Mouse (Mus musculus) c-Kit-positive CD71-positive TER-119-negative erythroid progenitor cells, embryonic 14.5 days (primary cell): ENCODE results near the gene Ap2a2.

ENCODE experiments used
- DNase-seq: peaks from one replicate; pipeline ENCODE4 v3.0.0-alpha.2; 2013; ENCODE audit warnings: low read depth

Gene Ap2a2

GRCm38 (mm10) chr7:141561682-141562391 is at the start of gene Ap2a2:
TSS of gene Ap2a2 (plus strand) at chr7:141562173.
- peak; percentile 89 for DNase-seq

- DNase-seq: no peak
Observed at GRCm38 (mm10) chr7:141517638-141518037, 44.3 kb upstream of the Ap2a2 start.

DNA sequence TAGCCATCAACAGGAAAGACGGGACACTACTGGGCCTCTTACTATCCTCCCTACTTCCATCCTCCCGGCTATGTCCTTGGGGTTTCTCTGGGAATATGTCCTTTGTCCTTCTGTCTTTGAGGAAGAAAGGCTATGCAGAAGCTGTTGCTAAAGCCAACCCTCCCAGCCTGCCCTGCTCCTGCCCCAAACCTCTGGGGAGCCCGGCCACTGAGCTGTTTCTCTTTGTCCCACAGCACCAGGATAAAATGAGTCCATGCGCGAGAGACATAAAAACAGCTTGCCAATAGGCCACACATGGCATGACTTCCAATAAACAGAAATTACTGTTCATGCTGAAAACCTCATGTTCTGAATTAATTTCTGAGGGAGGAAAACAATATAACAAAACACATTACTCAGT is 43.7 kb upstream of the Ap2a2 start:
- DNase-seq: no peak

DNA sequence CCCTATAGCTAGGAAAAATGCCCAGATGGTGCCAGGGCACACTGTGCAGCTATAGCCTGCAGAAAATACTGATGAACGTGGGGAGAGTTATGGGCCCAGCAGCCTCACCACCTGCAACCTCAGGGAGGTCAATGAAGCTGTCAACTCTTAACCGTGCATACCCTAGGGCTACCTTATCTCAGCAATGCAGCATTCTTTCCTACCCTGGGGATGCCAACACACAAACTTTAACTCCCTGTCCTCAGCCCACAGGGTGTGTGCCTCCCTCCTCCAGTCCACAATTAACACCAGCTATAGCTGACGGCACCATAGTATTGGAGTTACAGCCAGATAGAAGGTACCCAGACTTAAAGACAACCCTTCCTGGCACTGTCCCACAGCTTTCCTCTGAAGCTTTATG is 43.0 kb upstream of the Ap2a2 start:
- no peak for DNase-seq

DNA sequence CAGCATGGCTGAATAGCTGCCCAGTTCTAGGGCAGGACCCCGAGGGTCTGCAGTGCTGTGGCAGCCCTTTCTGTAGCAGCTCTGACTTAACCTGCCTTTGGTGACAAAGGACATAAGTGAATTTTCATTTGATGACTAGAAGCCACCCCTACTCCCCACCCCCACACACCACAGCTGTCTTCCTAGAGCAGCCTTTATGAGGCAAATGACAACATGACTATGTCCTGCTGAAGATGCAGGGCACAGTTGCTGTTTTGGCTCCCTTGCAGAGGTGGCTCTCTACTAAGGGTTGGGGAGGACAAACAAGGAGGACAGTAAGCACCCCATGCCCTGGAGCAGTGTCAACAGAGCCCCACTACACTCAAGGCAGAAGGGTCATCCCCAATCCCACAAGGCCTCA is 42.2 kb upstream of the Ap2a2 start:
- no peak for DNase-seq

DNA sequence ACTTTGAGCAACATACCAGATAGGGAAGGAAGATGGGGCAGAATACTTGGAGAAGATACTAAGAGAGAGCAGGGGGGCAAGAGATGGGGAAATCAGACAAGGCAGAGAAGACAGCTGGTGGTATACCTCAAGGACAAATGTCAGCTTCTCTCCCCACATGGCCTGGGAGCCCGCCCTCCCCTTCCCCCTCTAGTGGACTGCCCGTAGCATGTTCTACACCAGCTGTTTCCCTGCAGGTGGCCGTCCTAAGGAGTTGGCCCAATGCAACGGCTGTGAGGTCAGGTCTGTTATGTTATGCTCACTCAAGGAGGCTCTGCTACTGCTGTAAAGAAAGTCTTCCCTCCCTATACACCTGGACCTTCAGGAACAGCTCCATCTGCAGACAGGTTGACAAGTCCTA is 39.0 kb upstream of the Ap2a2 start:
- DNase-seq: no peak

GRCm38 (mm10) chr7:141524271-141524670 is 37.7 kb upstream of the Ap2a2 start:
- DNase-seq: no peak

DNA sequence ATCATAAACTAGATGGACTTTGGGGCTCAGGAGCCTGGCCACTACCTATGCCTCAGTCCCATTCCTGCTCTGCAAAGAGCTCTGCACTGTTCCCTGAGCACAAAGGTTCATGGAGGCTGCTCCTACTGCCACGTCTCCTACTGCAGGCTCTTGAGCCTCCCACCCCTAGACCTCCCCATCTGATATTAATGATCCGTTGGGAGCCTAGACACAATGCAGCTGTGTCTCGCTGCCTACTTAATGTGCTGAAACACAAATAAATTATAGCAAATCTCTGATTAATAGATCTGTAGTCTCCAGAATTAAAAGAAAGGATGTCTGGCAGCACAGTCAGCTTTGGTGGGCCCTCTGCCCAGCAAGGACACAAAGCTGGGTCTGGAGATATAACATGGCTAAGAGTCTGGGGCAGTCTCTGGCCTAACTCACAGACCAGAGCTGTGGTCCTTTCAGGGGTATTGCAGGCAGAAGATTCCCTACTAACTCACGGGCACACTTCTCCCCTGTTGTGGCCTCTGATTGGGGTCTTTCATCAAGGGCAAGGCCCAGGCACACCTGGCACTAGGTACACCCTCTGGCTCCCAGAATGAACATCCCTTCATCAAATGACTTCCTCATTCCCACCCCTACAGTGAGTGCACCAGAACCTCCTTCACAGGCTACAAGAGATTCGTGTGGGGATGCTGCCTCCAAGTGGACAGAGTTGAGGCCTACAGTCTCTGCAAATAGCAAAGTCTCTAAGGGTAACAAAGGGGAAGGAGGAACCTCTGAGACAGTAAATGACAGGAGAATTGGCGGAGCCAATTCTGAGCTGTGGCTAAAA is 37.0 kb upstream of the Ap2a2 start:
- DNase-seq: peak; percentile 78

DNA sequence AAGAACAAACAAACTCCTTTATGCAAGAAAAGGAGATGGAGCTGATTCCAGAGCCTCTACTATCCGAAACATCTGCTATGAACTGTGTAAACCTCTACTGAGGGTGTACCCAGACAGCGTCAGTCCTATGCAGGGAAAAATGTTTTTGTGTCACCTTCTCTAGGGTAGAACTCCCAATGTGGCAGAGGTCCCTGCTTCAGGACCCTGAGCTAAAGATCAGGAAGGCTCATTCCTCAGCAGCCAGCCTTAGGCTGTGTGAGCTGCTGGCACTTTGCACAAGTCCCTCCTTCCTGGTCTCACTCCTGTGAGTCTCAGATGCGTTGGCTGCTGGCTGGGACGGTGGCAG is 36.4 kb upstream of the Ap2a2 start:
- no peak for DNase-seq

DNA sequence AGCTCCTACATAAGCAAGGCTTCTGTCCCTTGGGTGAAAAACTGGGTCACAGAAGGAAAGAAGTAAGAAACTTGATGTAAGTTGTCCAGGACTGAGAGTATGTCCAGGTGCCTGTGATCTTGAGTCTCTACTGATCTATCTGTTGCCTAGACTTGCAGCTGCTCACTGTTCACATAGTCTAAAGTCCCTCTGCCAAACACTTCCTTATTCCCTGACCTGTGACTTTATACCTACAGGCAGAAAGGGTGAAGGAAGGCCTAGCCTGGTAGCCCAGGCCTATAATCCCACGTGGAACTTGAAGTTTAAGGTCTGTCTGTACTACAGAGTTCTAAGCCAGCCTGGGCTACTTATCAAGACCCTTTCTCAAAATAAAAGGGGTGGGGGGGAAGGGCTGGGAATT is 26.4 kb upstream of the Ap2a2 start:
- no peak for DNase-seq

DNA sequence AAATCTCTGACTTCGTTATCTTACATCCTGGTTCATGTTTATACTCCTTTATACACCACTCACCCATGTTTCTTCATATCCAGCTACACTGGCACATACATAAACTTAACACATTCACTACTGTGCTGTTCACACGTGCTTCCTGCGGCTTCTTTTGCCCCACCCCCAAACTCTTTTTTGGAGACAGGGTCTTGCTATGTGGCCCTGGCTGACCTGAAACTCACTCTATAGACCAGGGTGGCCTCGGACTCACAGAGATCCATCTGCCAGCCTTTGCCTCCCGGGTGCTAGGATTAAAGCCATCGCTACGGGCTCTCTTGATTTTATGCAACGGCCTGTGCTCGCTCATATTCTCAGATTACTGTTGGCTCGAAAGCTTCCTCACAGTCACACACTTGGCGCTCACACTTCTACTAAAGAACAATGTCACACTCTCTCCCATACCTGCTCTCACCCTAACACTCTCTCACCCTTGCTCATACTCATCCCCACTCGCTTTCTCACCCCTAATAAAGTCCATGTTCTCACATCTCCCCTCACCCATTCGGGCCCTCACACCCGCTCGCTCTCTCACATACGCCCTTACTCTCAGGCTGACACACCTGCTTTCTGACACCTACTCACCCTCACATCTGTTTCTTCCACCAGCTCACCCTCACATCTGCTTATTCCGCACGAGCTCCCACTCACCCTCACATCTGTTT is 23.0 kb upstream of the Ap2a2 start:
- DNase-seq: no peak

DNA sequence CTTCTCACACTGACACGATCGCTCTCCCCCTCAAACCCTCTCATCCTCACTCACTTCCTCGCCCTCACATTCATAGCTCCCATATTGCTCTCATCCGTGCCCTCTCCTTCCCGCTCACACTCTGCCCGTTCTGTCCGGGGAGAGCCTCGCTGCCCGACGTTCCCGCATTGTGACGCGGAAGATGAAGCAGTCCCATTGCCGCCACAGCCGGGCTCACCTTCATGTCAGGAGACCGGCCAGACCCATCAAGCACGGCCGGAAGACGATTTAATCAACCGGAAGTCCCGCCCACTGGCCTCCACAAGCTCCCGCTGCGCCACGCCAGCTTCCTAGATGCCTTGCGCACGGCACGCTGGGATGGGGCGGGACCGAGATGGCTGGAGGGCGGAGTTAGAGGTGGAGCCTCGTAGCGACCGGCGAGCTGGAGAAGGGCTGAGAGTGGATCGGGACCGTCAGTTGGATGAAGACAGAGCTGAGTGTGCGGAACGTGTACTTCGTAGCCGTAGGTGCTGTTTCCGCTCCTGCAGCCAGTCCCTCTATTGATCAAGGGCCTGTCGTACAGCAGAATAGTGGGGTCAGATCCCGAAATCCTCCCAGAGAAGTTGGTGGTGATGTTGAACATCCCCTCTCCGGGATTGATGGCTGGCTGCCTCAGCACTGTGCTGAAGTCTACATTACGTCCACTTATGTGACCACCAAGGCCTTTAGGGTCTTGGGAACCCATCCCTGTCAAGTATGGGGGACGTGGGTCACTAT is 22.2 kb upstream of the Ap2a2 start, which contains the start of gene Chid1:
Gene Chid1 (minus strand): TSS at position 302 of the 756 bp plus-strand sequence.
- DNase-seq: peak; percentile 99

DNA sequence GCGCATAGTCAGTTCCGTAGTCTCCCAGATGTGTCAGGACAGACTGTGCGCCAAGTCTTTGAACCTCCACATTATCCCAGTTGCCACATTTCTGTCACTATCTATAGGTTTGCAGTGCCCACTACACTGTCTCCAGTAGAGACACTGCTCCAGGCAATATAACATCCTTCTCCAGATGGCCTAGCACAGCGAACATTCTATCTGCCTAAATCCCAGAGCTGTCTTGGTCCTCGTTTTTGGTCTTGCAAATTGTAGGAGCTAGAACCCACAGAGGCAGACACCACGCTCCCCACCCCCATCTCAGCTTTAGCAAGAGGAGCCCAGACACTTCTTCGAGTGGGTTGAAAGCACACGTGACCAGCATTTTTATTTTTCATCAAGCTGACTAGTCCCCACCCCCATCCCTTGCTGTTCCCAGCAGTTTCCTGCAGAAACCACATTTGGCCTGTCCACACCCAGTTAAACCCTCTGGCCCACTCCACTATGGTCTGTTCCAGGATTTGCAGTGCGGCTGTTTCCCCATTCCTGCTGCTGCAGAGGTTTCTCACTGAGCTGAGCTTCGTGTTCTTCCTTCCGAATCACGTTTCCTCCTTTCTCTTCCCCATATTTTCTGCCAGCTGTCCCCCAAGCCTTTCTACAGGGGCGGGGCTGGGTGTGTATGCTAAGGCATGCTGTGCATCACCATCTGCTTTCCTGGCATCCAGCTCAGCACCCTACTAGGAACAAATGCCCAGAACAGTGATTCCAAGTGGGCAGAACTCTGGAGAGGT is 21.5 kb upstream of the Ap2a2 start:
- DNase-seq: no peak

- no peak for DNase-seq
Observed at GRCm38 (mm10) chr7:141541681-141542080, 20.3 kb upstream of the Ap2a2 start.

- DNase-seq: no peak
Observed at GRCm38 (mm10) chr7:141542588-141542987, 19.4 kb upstream of the Ap2a2 start.

GRCm38 (mm10) chr7:141544654-141545053 is 17.3 kb upstream of the Ap2a2 start:
- DNase-seq: no peak

GRCm38 (mm10) chr7:141549432-141550061 is 12.4 kb upstream of the Ap2a2 start:
- DNase-seq: no peak

- DNase-seq: no peak
Observed at GRCm38 (mm10) chr7:141550464-141550863, 11.5 kb upstream of the Ap2a2 start.

GRCm38 (mm10) chr7:141558329-141558776 is 3.6 kb upstream of the Ap2a2 start:
- DNase-seq: peak; percentile 63

DNA sequence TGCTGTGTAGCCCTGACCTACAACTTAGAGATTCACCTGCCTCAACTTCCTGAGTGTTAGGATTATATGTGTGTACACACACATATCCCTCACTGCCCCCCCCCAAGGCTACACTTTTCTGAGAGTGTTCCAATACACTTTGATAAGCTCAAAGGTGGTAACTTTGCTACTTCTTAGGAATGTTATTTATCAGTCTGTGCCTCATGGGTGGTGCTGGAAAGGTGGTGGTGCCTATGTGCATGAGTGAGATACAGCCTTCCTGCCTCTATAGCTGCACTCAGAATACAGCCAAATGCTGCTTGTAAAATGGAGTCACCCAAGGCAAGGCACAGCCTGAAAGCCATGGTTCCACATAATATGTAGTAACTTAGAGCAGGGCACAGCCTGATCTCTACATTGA is 3.0 kb upstream of the Ap2a2 start:
- DNase-seq: peak; percentile 72
